Mouse (Mus musculus) erythroblast, embryonic 14.5 days (primary cell): ENCODE data around the gene Ak4.

Source experiments
- GATA1 ChIP-seq: IDR thresholded peaks from 2 replicates; pipeline ENCODE4 v1.6.1; 2012; ENCODE audit warnings: low read length, inconsistent platforms, mixed read lengths
- TAL1 ChIP-seq: IDR thresholded peaks from 3 replicates; pipeline ENCODE4 v1.6.1; 2012; ENCODE audit warnings: low read length, inconsistent platforms, mixed read lengths

GRCm38 (mm10) chr4:101448701-101449100 is 29.6 kb downstream of the Ak4 start:
- TF ChIP-seq GATA1 (no peak), TAL1 (no peak)
